Mouse (Mus musculus) intestine, postnatal 0 days (tissue): Measurements from ENCODE around the gene Gprin1. TPM values are rescaled to one million over a fixed set of nuclear protein-coding genes. Genes with fewer than 3 reads are reported as not detected.

Source experiments
- ATAC-seq: fragments of 200-750 bp; cut with Nextera tagmentation; 2 replicates; pipeline ENCODE4 v1.8.0; 2017; ENCODE audit warnings: mild to moderate bottlenecking, moderate TSS enrichment, moderate library complexity
- H3K27ac ChIP-seq: fragments of 300-500 bp; sonication (generic); 2 replicates; pipeline ENCODE4 v1.5.1; 2014; ENCODE audit warnings: mild to moderate bottlenecking, low read depth, low read length, moderate library complexity
- H3K27me3 ChIP-seq: fragments of 300-500 bp; sonication (generic); replicated peaks from 2 replicates; pipeline ENCODE4 v1.6.1; 2014; ENCODE audit warnings: low read length, mixed read lengths; ENCODE audit not compliant: control insufficient read depth, insufficient read depth
- H3K36me3 ChIP-seq: fragments of 300-500 bp; sonication (generic); 2 replicates; pipeline ENCODE4 v1.6.1; 2014; ENCODE audit warnings: mild to moderate bottlenecking, moderate library complexity; ENCODE audit not compliant: control insufficient read depth, insufficient read depth
- H3K4me1 ChIP-seq: fragments of 300-500 bp; sonication (generic); replicated peaks from 2 replicates; pipeline ENCODE4 v1.6.1; 2014; ENCODE audit warnings: antibody characterized with exemption, low read length, mixed read lengths; ENCODE audit not compliant: control insufficient read depth, insufficient read depth
- H3K4me2 ChIP-seq: fragments of 300-500 bp; sonication (generic); replicated peaks from 2 replicates; pipeline ENCODE4 v1.6.1; 2014; ENCODE audit warnings: low read depth, mild to moderate bottlenecking, moderate library complexity
- H3K4me3 ChIP-seq: fragments of 300-500 bp; sonication (generic); 2 replicates; pipeline ENCODE4 v1.5.1; 2014; ENCODE audit warnings: low read depth, low read length
- H3K9ac ChIP-seq: fragments of 300-500 bp; sonication (generic); 2 replicates; pipeline ENCODE4 v1.6.1; 2014; ENCODE audit warnings: mild to moderate bottlenecking, low read depth, low read length
- H3K9me3 ChIP-seq: fragments of 300-500 bp; sonication (generic); 2 replicates; pipeline ENCODE4 v1.6.1; 2016; ENCODE audit warnings: mixed run types; ENCODE audit not compliant: control insufficient read depth
- CTCF ChIP-seq: sonication (generic); IDR thresholded peaks from 2 replicates; pipeline ENCODE4 v1.5.1; 2016; ENCODE audit warnings: low read depth, mild to moderate bottlenecking, control low read depth, antibody characterized with exemption, moderate library complexity
- WGBS: fragments of 180-500 bp; shearing (Covaris S2); extraction: QIAGEN DNeasy Blood & Tissue Kit; methylation state at CpG from one replicate; pipeline ENCODE4 v1.1.7; 2014; 5-methylcytosine and 5-hydroxymethylcytosine counted together
- polyA plus RNA-seq: library from polyadenylated mRNA; unstranded; fragments of >200 nt; fragmentation: Nextera tagmentation; extraction: Ambion mirVana; gene quantifications from 2 replicates; pipeline ENCODE4 v1.2.1, GENCODE M21; 2015

Gprin1 gene
- polyA plus RNA-seq, 1 experiment from 2014 or later, result 0.59 TPM

DNA sequence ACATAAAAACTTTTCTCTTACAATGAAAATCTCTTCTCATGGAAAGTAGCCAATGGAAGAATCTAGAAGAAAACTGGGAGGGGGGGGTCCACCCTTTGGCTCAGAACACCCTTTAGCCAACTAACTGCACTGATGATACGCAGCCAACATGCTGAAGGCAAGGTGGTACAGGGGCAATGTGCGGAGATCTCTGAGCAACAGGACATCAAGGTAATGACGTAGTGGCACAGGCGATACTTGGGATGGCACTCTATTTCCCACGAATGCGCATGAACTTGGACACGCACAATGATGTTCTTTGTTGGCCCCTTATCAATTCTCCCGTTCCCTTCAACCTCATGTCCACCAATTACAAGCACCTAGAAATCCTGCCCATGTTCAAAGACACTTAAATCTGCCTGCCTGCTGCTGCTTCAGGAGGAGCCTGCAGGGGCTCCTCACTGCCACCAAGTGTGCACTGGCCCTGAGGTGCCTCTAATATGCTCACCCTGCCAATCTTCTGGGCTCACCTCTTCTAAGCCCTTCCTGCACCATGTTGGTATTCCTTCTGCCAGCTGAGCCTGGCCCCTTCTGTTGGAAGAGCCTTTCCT, 59.4 kb downstream of the Gprin1 start:
- no peak overlapping the region for H3K9ac ChIP-seq
- 0 out of 2 replicates have a peak, but pooled peaks have one; percentile 9 for TF ChIP-seq CTCF
- peaks cover 12% of the 10 kb centered on the region for H3K4me1 ChIP-seq
- H3K9me3 ChIP-seq, result no peaks in the 10 kb centered on the region
- no peaks in the 10 kb centered on the region for H3K27me3 ChIP-seq
- H3K4me3 ChIP-seq, result no peak overlapping the region
- no peak overlapping the region for H3K4me2 ChIP-seq
- H3K36me3 ChIP-seq, result no peaks in the 10 kb centered on the region
- no peak overlapping the region for H3K27ac ChIP-seq
- 89% methylated on average over 8 of the region's 8 CpGs for WGBS
- no peak for ATAC-seq

DNA sequence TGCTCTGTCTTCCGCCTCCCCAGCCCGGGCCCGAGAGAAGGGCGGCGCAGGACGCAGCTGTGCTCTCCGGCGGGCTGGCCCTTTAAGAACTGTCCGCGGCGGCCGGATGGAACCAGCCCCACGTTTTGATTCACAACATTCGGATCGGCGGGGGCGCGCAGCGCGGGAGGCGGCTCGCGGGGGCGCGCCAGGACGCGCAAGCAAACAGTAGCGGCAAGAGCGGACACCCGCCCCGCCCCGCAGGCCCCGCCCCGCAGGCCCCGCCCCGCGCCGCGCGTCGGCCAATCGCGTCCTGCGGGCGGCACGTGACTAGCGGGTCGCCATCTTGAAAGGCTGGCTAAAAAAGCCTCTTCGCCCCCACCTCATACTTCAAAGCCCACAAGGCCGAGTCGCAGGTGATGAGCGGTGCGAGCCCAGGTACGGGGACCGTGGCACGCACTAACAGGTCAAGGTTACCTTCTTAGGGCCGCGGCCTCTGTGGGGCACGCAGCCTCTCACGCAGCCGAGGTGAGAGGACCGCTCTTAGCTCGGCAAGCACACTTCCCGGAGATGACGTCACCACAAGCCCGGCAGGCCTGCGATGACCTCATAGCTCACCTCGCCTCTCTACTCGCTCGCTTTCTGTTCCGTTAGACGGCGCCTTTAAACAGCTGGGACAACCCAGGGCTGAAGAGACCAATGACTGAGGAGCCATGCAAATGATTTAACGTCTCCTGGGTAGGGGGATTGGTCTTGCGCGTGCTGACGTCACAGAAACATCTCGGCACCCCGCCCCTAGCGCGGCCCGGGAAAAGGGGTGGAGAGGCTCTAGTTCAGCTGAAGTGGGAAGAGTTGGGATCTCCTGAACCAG, 61.9 kb downstream of the Gprin1 start:
- under 1% methylated on average over 82 of the region's 82 CpGs for WGBS
- peak overlapping the region; percentile 88 for H3K9ac ChIP-seq
- no peak for TF ChIP-seq CTCF
- peak; percentile 87 for ATAC-seq
- H3K4me3 ChIP-seq, result peak overlapping the region; percentile 97
- peaks cover 9% of the 10 kb centered on the region for H3K4me1 ChIP-seq
- H3K27me3 ChIP-seq, result no peaks in the 10 kb centered on the region
- peak overlapping the region; percentile 86 for H3K4me2 ChIP-seq
- peak overlapping the region; percentile 98 for H3K27ac ChIP-seq
- H3K36me3 ChIP-seq, result peaks cover 13% of the 10 kb centered on the region
- no peaks in the 10 kb centered on the region for H3K9me3 ChIP-seq

DNA sequence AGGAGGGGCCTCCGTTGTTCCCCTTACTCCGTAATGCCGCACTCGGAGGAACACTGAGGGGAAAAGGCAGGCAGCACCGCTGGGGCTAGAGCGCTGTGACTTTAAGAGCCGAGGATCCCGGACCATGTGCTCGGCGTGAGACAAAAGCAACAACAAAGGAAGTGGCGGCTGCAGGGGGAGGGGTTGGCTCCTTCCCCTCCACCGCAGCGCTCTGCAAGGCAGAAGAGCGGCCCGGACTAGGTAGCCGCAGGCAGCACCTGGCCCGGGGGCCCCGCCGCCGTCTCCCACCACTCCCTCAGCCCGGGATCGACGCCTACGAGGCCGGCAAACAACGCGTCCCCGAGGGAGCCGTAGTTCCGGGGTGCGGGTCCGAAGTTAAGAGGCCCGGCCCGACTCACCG, 62.6 kb downstream of the Gprin1 start:
- peak overlapping the region; percentile 98 for H3K27ac ChIP-seq
- TF ChIP-seq CTCF, result no peak
- peaks cover 5% of the 10 kb centered on the region; the same call in 1 of the 2 replicates for H3K4me1 ChIP-seq
- peaks cover 20% of the 10 kb centered on the region for H3K36me3 ChIP-seq
- H3K4me2 ChIP-seq, result peak overlapping the region; percentile 86
- WGBS, result under 1% methylated on average over 30 of the region's 35 CpGs
- H3K9me3 ChIP-seq, result no peaks in the 10 kb centered on the region
- peak; percentile 46 for ATAC-seq
- H3K27me3 ChIP-seq, result no peaks in the 10 kb centered on the region
- H3K9ac ChIP-seq, result peak overlapping the region; percentile 88
- H3K4me3 ChIP-seq, result peak overlapping the region; percentile 97

Other genes starting within 250 kb of the Gprin1 start
- gene Simc1, start 246.1 kb downstream of the Gprin1 start, polyA plus RNA-seq, result 2.1 and 2.2 TPM in 2 replicates
- gene 4833439L19Rik, start 184.4 kb downstream of the Gprin1 start, polyA plus RNA-seq, result 99.5 and 99.6 TPM in 2 replicates
- 9.3 and 11.3 TPM in 2 replicates for gene Arl10, start 174.9 kb downstream of the Gprin1 start, polyA plus RNA-seq
- gene Nop16, start 159.8 kb downstream of the Gprin1 start, polyA plus RNA-seq, result 25.3 and 25.7 TPM in 2 replicates
- gene Higd2a, start 159.7 kb downstream of the Gprin1 start, polyA plus RNA-seq, result 289 and 298 TPM in 2 replicates
- gene Cltb, start 138.5 kb downstream of the Gprin1 start, polyA plus RNA-seq, result 154 and 158 TPM in 2 replicates
- 43.9 and 45.9 TPM in 2 replicates for gene Faf2, start 128.1 kb downstream of the Gprin1 start, polyA plus RNA-seq
- 73.0 and 75.1 TPM in 2 replicates for gene Rnf44, start 56.0 kb downstream of the Gprin1 start, polyA plus RNA-seq
- gene Cdhr2, start 48.4 kb downstream of the Gprin1 start, polyA plus RNA-seq, result 267 and 292 TPM in 2 replicates
- gene Sncb, start 16.7 kb upstream of the Gprin1 start, polyA plus RNA-seq, result 0.22 and 0.37 TPM in 2 replicates
- gene Eif4e1b, start 34.1 kb upstream of the Gprin1 start, polyA plus RNA-seq, result not detected in 2 replicates
- 14.8 and 15.2 TPM in 2 replicates for gene Tspan17, start 39.5 kb upstream of the Gprin1 start, polyA plus RNA-seq
- 0.90 and 1.1 TPM in 2 replicates for gene Unc5a, start 199.5 kb upstream of the Gprin1 start, polyA plus RNA-seq